Mouse (Mus musculus) naive thymus-derived CD4-positive, alpha-beta T cell, adult 2 months (primary cell): ENCODE measurements around the gene Ncapd3.

Experiments
- DNase-seq: peaks from one replicate; pipeline ENCODE4 v3.0.0-alpha.2; 2011; ENCODE audit warnings: low read depth

Ncapd3 gene

DNA sequence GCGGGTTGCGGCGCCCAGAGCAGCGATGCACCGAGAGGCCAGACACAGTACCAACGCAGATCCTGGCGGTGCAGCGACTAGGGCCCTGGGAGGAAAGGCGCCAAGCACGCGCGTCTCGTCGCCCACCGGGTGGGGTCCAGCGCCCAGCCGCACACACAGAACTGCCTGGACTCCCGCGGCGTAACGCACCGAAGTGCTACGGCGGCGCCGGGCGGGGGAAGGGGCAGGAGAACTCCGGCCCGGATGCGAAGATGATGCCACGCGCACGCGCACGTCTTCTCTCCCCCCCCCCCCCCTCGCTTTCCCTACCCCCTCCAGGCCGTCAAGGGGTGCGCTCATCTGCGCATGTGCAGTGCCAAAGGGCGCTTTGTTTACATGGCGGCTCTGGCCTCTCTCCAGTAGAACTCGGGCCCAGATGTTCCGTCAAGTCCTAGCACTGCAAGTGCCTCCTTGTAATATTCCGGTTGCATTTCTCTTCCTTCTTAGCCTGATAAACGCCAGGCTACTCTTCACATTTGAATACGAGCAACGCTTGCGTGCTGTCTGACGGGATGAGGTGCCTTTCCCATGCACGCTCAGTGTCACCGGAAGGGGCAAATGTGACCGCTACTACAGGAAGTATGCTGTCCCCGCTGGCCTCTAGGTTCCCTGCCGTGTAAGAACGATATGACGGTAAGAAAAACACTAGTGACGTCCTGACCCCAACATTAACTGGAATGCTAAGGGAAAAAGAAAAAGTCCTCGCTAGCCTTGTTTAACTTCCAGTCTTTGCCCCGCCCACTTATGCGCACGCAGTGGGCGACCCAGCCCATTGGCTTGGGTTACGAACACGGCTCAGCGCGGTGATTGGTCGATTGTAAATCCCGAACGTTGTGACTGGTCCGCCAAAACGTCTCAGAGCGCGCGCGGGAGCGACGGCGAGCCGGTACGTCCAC lies at the start of gene Ncapd3, which contains the start of gene Vps26b:
Gene Ncapd3 (plus strand): TSS at position 348 of the 935 bp plus-strand sequence.
Gene Vps26b (minus strand): TSS at position 238 of the 935 bp plus-strand sequence.
- peak; percentile 99 for DNase-seq

GRCm38 (mm10) chr9:26985090-26985613 lies 44.8 kb upstream of the Ncapd3 start:
- DNase-seq: no peak

DNA sequence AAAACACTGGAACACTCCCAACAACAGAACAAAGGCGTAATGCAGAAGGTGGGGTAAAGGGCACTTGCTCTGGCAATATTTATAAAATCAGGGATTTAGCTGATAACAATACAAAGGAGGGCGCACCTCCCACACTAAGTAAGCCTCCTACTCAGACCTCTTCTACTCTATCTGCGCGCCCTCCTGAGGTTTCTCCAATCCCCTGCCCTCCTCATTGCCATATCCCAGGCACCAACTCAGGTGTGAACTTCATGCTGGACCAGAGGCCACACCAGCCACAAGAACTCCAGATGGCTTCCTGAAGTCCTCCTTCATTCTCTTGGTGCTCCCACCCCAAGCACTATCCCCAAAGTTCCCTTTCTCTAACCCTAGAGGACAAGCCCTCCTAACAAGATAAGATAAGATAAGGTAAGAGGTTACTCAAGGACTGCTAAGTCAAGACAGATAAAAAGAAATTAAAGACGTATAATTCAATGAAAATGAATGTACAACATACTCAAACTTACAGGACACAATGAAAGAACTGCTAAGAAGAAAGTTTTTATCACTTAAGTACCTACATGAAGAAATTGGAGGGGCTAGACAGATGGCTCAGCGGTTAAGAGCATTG lies 44.2 kb upstream of the Ncapd3 start:
- DNase-seq: no peak

DNA sequence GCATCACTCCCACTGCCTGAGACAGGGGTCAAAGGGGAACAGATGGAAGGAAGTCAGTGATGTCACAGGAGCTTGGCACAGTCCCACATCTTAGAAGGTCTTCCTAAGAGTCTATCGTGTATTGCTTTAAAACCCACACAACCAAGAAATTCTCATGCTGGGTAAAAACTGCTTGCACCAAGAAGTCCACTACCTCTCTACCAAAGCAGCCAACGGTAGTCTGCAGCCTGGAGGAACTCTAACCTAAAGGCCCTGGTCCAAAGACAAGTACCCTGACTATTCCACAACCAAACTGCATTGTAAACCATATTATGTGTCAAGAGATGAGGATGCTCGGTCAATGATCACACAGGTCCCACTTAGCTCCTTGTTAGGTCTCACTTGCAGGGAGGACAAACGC lies 39.8 kb upstream of the Ncapd3 start:
- no peak for DNase-seq

GRCm38 (mm10) chr9:26993118-26993517 lies 36.9 kb upstream of the Ncapd3 start:
- no peak for DNase-seq

GRCm38 (mm10) chr9:26993900-26994299 lies 36.1 kb upstream of the Ncapd3 start:
- DNase-seq: no peak

DNA sequence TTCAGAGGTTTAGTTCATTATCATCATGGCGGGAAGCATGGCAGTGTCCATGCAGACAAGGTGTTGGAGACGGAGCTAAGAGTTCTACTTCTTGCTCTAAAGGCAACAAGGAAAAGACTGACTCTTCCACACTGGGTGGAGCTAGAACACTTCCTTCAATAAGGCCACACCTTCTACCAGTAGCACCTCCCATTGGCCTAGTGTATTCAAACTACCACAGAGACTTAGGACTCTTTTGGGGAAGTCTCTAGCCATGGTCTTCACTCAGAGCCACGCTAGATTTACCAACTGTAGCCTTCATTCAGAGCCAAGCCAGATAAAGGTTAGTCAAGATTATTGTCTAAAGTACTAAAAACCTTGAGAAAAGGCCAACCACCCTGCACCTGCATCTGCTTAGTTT lies 32.9 kb upstream of the Ncapd3 start:
- no peak for DNase-seq

DNA sequence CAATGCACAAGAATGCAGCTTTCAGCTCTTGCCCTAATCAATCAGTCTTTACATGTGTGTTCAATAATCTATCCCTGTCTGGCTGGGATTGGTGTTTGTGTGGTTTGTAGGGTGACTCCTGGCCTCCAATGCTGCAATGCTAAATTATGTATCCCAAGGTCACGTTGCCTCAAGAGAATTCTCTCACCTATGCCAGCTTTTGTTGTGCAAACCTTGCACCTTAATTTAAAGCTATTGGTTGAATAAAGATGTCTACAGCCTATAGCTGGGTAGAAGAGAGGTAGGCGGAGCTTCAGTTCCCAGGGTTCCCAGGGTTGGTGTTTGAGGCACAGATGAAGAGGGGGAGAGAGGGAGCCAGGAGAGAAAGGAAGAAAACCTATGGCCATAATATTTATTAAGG lies 32.5 kb upstream of the Ncapd3 start:
- DNase-seq: no peak

- no peak for DNase-seq
Measured at GRCm38 (mm10) chr9:26998669-26999460, 31.1 kb upstream of the Ncapd3 start.

DNA sequence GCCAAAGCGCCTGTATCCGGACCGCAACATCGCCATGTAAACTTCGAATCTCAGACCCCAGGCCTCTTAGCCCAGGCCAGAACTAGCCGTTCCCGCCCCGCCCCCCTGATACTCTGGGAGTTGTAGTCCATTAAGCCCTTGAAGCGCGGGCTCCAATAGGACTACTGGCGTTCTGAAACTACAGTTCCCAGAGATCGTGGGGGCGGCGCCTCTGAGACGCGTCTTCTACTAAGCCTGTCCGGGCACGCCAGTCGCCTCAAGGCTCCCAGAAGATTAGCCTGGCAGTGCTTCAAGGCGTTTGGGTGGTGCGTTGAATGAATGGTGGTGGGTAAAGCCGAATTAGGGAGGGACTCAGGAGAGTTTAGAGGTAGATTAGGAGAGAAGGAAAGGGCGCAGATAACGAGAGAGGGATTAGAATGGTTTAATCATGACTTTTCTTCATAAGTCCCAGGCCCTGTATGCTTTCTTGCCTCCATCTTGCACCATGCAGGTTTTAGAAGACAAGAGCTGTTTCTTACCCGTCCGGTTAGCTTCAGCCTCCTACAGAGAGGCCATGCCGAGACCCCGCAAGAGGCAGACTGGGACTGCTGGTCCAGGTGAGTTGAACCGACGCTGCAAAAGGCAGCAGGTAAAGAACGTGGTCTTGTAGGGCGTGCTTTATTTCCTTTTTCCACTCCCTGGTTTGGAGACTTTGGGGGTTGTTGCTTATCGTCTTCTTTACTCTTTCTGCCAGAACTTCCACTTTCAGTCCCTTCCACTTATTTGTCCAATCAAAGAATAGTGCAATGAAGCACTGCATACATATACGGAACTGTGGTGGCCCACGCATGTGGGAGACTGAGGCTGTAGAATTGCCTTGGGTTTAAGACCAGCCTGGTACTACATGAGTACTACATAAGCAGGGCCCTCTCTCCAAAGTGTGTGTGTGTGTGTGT lies 30.2 kb upstream of the Ncapd3 start, which contains the start of the genes Acad8 and Thyn1:
Gene Acad8 (minus strand): TSS at position 106 of the 935 bp plus-strand sequence.
Gene Thyn1 (plus strand): TSS at position 250 of the 935 bp plus-strand sequence.
- DNase-seq: peak; percentile 94

- no peak for DNase-seq
Measured at GRCm38 (mm10) chr9:27005231-27005630, 24.7 kb upstream of the Ncapd3 start.

DNA sequence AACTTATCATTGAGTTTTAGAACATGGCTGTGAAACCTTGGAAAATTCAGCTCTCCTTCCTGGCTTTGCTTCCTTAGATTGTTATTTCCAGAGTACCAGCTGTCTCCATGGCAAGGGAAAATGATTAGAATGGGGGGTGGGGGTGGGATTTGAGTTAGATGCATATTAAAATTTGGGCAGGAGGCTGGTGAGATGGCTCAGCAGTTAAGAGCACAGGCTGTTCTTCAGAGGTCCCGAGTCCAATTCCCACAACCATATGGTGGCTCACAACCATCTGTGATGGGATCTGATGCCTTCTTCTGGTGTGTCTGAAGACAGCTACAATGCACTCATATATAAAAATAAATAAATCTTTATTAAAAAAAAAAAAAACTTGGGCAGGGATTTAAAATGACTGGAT lies 24.0 kb upstream of the Ncapd3 start:
- DNase-seq: no peak

DNA sequence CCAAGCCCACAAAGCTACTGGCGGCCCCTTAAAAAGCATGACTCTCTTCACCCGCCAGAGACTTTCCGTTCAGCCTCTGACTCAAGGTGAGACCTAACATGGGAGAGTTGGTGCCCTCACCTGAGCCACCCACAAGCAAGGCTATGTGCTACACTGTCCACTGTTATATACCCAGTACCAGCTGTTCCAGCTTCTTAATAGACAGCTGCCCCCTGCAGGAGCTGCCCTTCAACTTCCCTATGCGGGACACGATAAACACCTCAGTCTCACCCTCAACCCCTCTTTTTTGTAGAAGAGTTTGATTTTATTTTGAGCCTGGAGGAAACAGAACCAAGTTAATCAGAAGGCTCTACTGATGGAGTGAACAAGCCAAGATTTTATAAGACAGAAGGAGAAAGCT lies 23.1 kb upstream of the Ncapd3 start:
- DNase-seq: no peak

GRCm38 (mm10) chr9:27009231-27009630 lies 20.7 kb upstream of the Ncapd3 start:
- no peak for DNase-seq

GRCm38 (mm10) chr9:27011572-27011971 lies 18.4 kb upstream of the Ncapd3 start:
- no peak for DNase-seq

DNA sequence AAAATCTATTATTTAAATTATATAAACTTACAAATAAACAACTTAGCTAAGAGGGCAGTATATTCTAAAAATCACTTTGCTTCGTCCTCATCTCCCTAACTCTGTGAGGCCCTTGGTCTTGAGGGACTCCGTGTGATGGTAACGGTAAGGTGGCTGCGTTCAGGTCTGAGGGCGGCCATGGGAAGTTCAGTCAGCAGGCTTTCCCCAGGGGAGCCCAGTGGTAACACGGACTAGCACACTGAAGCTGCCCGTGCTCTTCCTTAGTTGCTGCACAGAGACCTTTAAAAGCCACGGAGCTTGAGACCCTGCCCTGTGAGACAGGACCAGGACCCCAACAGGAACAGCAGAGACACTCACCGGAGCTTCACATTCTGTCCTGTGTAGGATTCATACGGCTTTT lies 11.0 kb upstream of the Ncapd3 start:
- no peak for DNase-seq

DNA sequence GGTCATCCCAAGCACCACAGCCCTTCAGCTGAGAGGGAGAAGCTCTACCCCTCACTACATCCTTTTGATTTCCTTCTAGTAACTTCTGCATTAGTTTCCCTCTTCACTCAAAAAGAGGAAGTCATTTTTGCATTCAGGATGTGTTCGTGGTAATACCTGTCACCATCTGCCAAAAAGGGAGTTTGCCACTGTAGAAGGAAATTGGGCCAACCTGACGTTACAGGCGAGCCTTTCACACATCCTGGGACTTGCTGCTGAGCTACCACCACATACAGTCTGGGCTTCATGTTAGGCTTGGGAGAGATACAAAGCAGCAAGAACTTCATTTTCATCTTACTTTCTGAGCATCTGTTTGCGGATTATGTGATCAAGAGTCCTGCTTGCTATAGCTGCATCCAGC lies 6.3 kb upstream of the Ncapd3 start:
- DNase-seq: peak; percentile 55

GRCm38 (mm10) chr9:27026708-27027107 lies 3.3 kb upstream of the Ncapd3 start:
- DNase-seq: no peak

DNA sequence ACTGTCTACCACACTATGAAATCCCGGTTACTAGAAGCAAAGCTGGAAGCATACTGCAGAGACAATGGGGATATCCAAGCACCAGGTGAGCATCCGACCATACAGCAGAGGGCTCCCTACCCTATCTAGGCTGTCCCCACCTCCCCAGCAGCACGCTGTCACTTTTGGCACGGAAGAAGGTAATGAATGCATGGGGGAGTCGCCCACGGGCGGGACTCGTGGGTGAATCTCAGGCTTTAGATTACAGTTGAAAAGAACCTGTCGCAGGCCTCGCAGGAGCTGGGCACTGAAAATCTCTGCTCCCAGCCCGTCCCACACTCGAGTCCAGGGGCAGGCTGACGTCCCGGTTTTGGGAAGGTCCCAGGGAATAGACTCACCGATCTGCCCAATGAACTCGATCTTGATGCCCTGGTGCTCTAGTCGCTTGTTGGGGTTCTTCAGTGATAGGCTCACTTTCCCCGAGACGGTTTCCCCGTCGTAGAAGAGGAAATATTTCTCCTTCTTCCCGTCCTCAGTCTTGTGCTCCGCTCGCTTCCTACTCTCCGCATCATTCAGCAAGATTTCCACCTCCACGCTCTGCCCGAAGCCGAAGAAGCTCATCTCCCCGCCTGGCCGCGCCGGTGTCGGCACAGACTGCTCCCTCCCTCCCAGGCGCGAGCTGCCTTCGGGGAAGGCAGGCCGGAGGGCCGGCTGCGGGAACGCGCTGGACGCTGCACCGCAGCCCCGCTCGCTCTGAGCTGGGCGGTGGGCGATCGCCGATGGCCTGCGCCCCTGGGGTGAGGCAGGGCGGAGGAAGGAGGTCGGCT lies 750 bp upstream of the Ncapd3 start:
- peak; percentile 72 for DNase-seq

DNA sequence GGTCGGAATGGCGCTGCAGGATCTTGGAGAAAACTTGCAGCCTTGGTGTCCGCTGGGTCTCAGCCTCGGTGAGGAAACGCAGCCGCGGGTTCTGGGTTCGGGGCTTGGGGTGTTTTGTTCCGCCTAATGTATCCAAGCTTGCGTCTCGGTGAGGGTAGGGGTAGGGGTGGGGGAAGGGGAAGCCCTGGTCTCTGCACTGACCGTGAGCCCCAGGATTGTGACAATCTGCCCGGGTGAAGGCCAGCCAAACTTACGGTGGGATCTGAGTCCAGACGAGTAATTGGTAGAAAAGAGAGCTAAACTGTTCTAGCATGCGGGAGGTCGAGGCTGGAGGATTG lies 757 bp downstream of the Ncapd3 start:
- DNase-seq: no peak
